Mouse (Mus musculus) thymus, adult 2 months (tissue): ENCODE measurements around the gene Gm49396. TPM values are rescaled to one million over a fixed set of nuclear protein-coding genes. Genes with fewer than 3 reads are reported as not detected.

Source experiments
- DNase-seq: peaks from one replicate; pipeline ENCODE4 v3.0.0; 2021
- H3K27ac ChIP-seq: fragments of 200-500 bp; 2 replicates; pipeline ENCODE4 v1.5.1; 2012; ENCODE audit warnings: low read length, control low read depth; ENCODE audit not compliant: control insufficient read depth, insufficient read depth
- H3K27me3 ChIP-seq: fragments of 200-500 bp; 2 replicates; pipeline ENCODE4 v1.6.1; 2012; ENCODE audit warnings: mild to moderate bottlenecking, low read length, moderate library complexity, mixed read lengths; ENCODE audit not compliant: control insufficient read depth, insufficient read depth
- H3K36me3 ChIP-seq: fragments of 200-500 bp; 2 replicates; pipeline ENCODE4 v1.6.1; 2012; ENCODE audit warnings: mild to moderate bottlenecking, low read length, moderate library complexity; ENCODE audit not compliant: control insufficient read depth, insufficient read depth
- H3K4me1 ChIP-seq: fragments of 200-500 bp; replicated peaks from 2 replicates; pipeline ENCODE4 v1.6.1; 2012; ENCODE audit warnings: low read length; ENCODE audit not compliant: control insufficient read depth, insufficient read depth
- H3K4me3 ChIP-seq: fragments of 200-500 bp; 2 replicates; pipeline ENCODE4 v1.5.1; 2012; ENCODE audit warnings: mild to moderate bottlenecking, low read length, control low read depth, moderate library complexity; ENCODE audit not compliant: control insufficient read depth, insufficient read depth
- CTCF ChIP-seq: fragments of 200-500 bp; IDR thresholded peaks from 2 replicates; pipeline ENCODE4 v1.5.1; 2012; ENCODE audit warnings: mild to moderate bottlenecking, control low read depth, low read length, moderate library complexity, borderline replicate concordance; ENCODE audit not compliant: control insufficient read depth, poor library complexity, insufficient read depth; ENCODE audit errors: extremely low read depth
- POLR2A ChIP-seq: fragments of 200-500 bp; IDR thresholded peaks from 2 replicates; pipeline ENCODE4 v1.6.1; 2012; ENCODE audit warnings: mild to moderate bottlenecking, low read length, control low read depth, moderate library complexity; ENCODE audit not compliant: control insufficient read depth, poor library complexity, insufficient read depth; ENCODE audit errors: extremely low read depth
- WGBS: fragments of 180-500 bp; shearing (Covaris S2); methylation state at CpG from one replicate; pipeline ENCODE4 v1.1.7; 2018; 5-methylcytosine and 5-hydroxymethylcytosine counted together
- polyA plus RNA-seq: library from polyadenylated mRNA; depleted of rRNA; stranded (reverse); fragments of >200 nt; gene quantifications from 2 replicates; pipeline ENCODE4 v1.2.3, GENCODE M21; 2012; rRNA removed

The Gm49396 gene
- 7.3 and 8.8 TPM in 2 replicates for polyA plus RNA-seq

GRCm38 (mm10) chr7:30563117-30563905 is at the start of gene Gm49396, which contains the start of the genes U2af1l4 and Psenen:
TSS of gene Gm49396 (plus strand) at chr7:30563344.
TSS of gene U2af1l4 (plus strand) at chr7:30563301.
TSS of gene Psenen (minus strand) at chr7:30563627.
- H3K4me1 ChIP-seq, result peaks cover 23% of the 10 kb centered on the region
- under 1% methylated on average over 45 of the region's 45 CpGs for WGBS
- no peak; the same call in 1 of the 2 replicates for TF ChIP-seq POLR2A
- TF ChIP-seq CTCF, result no peak

GRCm38 (mm10) chr7:30515003-30515760 is 48.0 kb upstream of the Gm49396 start:
- Histone ChIP-seq H3K4me3 (no peak overlapping the region), H3K27me3 (no peaks in the 10 kb centered on the region), H3K27ac (no peak overlapping the region), H3K36me3 (no peaks in the 10 kb centered on the region), H3K4me1 (no peaks in the 10 kb centered on the region)
- no peak for DNase-seq
- 80% methylated on average over 24 of the region's 24 CpGs for WGBS
- TF ChIP-seq POLR2A (no peak), CTCF (no peak)

More at GRCm38 (mm10) chr7:30563117-30563905, at the start of gene Gm49396, which contains the start of the genes U2af1l4 and Psenen:
- DNase-seq, result peak; percentile 94
- H3K27ac ChIP-seq, result peak within 1 kb of the TSS; percentile 91
- peak within 1 kb of the TSS; percentile 86 for H3K4me3 ChIP-seq
- H3K27me3 ChIP-seq, result no peaks in the 10 kb centered on the region
- H3K36me3 ChIP-seq, result no peaks in the 10 kb centered on the region; the same call in 1 of the 2 replicates

- WGBS, result 60% methylated on average over 8 of the region's 8 CpGs
- no peak for TF ChIP-seq CTCF
- no peak for TF ChIP-seq POLR2A
- no peak overlapping the region for H3K4me3 ChIP-seq
- no peak for DNase-seq
- H3K27me3 ChIP-seq, result no peaks in the 10 kb centered on the region
- peaks cover under 1% of the 10 kb centered on the region; the same call in 1 of the 2 replicates for H3K36me3 ChIP-seq
- H3K27ac ChIP-seq, result no peak overlapping the region
- H3K4me1 ChIP-seq, result no peaks in the 10 kb centered on the region
Measured at GRCm38 (mm10) chr7:30518325-30518724, 44.8 kb upstream of the Gm49396 start.

GRCm38 (mm10) chr7:30520396-30520795 is 42.7 kb upstream of the Gm49396 start:
- TF ChIP-seq POLR2A (no peak), CTCF (no peak)
- H3K27ac ChIP-seq, result no peak overlapping the region
- H3K27me3 ChIP-seq, result no peaks in the 10 kb centered on the region
- H3K4me1 ChIP-seq, result no peaks in the 10 kb centered on the region
- DNase-seq, result no peak
- WGBS, result 83% methylated on average over 4 of the region's 4 CpGs
- H3K4me3 ChIP-seq, result no peak overlapping the region
- peaks cover 5% of the 10 kb centered on the region; the same call in 1 of the 2 replicates for H3K36me3 ChIP-seq

GRCm38 (mm10) chr7:30520856-30521255 is 42.3 kb upstream of the Gm49396 start:
- DNase-seq, result no peak
- Histone ChIP-seq H3K4me1 (no peaks in the 10 kb centered on the region), H3K27ac (no peak overlapping the region), H3K4me3 (no peak overlapping the region), H3K36me3 (peaks cover 5% of the 10 kb centered on the region; the same call in 1 of the 2 replicates), H3K27me3 (no peaks in the 10 kb centered on the region)
- WGBS, result 88% methylated on average over 5 of the region's 5 CpGs
- TF ChIP-seq POLR2A (no peak), CTCF (no peak)

GRCm38 (mm10) chr7:30522871-30523270 is 40.3 kb upstream of the Gm49396 start:
- H3K27me3 ChIP-seq, result no peaks in the 10 kb centered on the region
- DNase-seq, result no peak
- no peaks in the 10 kb centered on the region for H3K4me1 ChIP-seq
- H3K4me3 ChIP-seq, result no peak overlapping the region
- TF ChIP-seq CTCF, result no peak
- TF ChIP-seq POLR2A, result no peak
- 96% methylated on average over 10 of the region's 10 CpGs for WGBS
- H3K36me3 ChIP-seq, result peaks cover 20% of the 10 kb centered on the region
- no peak overlapping the region for H3K27ac ChIP-seq

GRCm38 (mm10) chr7:30524487-30524886 is 38.7 kb upstream of the Gm49396 start:
- Histone ChIP-seq H3K27ac (no peak overlapping the region), H3K36me3 (peaks cover 35% of the 10 kb centered on the region), H3K4me1 (no peaks in the 10 kb centered on the region), H3K27me3 (no peaks in the 10 kb centered on the region), H3K4me3 (no peak overlapping the region)
- TF ChIP-seq CTCF (no peak), POLR2A (no peak)
- DNase-seq, result no peak
- 95% methylated on average over 6 of the region's 6 CpGs for WGBS
